Mouse (Mus musculus) neural tube, embryonic 13.5 days (tissue): ENCODE data around the gene Hmcn1. TPM values are rescaled to one million over a fixed set of nuclear protein-coding genes. Genes with fewer than 3 reads are reported as not detected.

ENCODE experiments used
- ATAC-seq: fragments of 200-750 bp; cut with Nextera tagmentation; 2 replicates; pipeline ENCODE4 v1.8.0; 2017; ENCODE audit warnings: low read depth, mild to moderate bottlenecking, moderate TSS enrichment, moderate library complexity
- H3K27ac ChIP-seq: fragments of 300-500 bp; sonication (generic); replicated peaks from 2 replicates; pipeline ENCODE4 v1.5.1; 2015; ENCODE audit warnings: moderate library complexity, mild to moderate bottlenecking, inconsistent platforms
- H3K27me3 ChIP-seq: fragments of 300-500 bp; sonication (generic); 2 replicates; pipeline ENCODE4 v1.6.1; 2015; ENCODE audit warnings: mild to moderate bottlenecking, inconsistent platforms
- H3K36me3 ChIP-seq: fragments of 300-500 bp; sonication (generic); 2 replicates; pipeline ENCODE4 v1.6.1; 2015; ENCODE audit warnings: mild to moderate bottlenecking, inconsistent platforms
- H3K4me1 ChIP-seq: fragments of 300-500 bp; sonication (generic); replicated peaks from 2 replicates; pipeline ENCODE4 v1.6.1; 2015; ENCODE audit warnings: inconsistent platforms
- H3K4me2 ChIP-seq: fragments of 300-500 bp; sonication (generic); 2 replicates; pipeline ENCODE4 v1.6.1; 2015; ENCODE audit warnings: inconsistent platforms, mild to moderate bottlenecking, moderate library complexity
- H3K4me3 ChIP-seq: fragments of 300-500 bp; sonication (generic); 2 replicates; pipeline ENCODE4 v1.5.1; 2015; ENCODE audit warnings: mild to moderate bottlenecking, inconsistent platforms
- H3K9ac ChIP-seq: fragments of 300-500 bp; sonication (generic); 2 replicates; pipeline ENCODE4 v1.6.1; 2015; ENCODE audit warnings: moderate library complexity, mild to moderate bottlenecking, inconsistent platforms
- H3K9me3 ChIP-seq: fragments of 300-500 bp; sonication (generic); 2 replicates; pipeline ENCODE4 v1.6.1; 2016; ENCODE audit warnings: inconsistent platforms
- WGBS: fragments of 180-500 bp; shearing (Covaris S2); methylation state at CpG from one replicate; pipeline ENCODE4 v1.1.7; 2015; 5-methylcytosine and 5-hydroxymethylcytosine counted together
- polyA plus RNA-seq: library from polyadenylated mRNA; unstranded; fragments of >200 nt; fragmentation: Nextera tagmentation; extraction: Ambion mirVana; gene quantifications from 2 replicates; pipeline ENCODE4 v1.2.1, GENCODE M21; 2015

Gene Hmcn1
- 2.5 and 4.7 TPM in 2 replicates for polyA plus RNA-seq

- ATAC-seq: peak; percentile 83
- H3K27ac ChIP-seq: peak within 1 kb of the TSS; percentile 49; the same call in 1 of the 2 replicates
- peaks cover 8% of the 10 kb centered on the region for H3K27me3 ChIP-seq
- peak within 1 kb of the TSS; percentile 70 for H3K9ac ChIP-seq
- no peaks in the 10 kb centered on the region for H3K36me3 ChIP-seq
- H3K4me3 ChIP-seq: peak within 1 kb of the TSS; percentile 51
- H3K4me1 ChIP-seq: peaks cover 30% of the 10 kb centered on the region
- H3K4me2 ChIP-seq: peak within 1 kb of the TSS; percentile 87
- under 1% methylated on average over 38 of the region's 38 CpGs for WGBS
- H3K9me3 ChIP-seq: peaks cover 7% of the 10 kb centered on the region; the same call in 1 of the 2 replicates
Measured at GRCm38 (mm10) chr1:150993162-150994064, at the start of gene Hmcn1. Hmcn1 (minus strand) TSS chr1:150993435.

- Histone ChIP-seq H3K4me2 (peak overlapping the region; percentile 4; the same call in 1 of the 2 replicates), H3K4me1 (0 out of 2 replicates have a peak, but pooled peaks cover 2% of the 10 kb centered on the region), H3K36me3 (no peaks in the 10 kb centered on the region), H3K9me3 (no peaks in the 10 kb centered on the region), H3K4me3 (no peak overlapping the region), H3K27ac (no peak overlapping the region), H3K9ac (no peak overlapping the region), H3K27me3 (no peaks in the 10 kb centered on the region)
- no peak for ATAC-seq
- WGBS: 49% methylated on average over 18 of the region's 18 CpGs
Measured at GRCm38 (mm10) chr1:151040945-151041649, 47.9 kb upstream of the Hmcn1 start.

- H3K4me3 ChIP-seq: no peak overlapping the region
- 63% methylated on average over 7 of the region's 7 CpGs for WGBS
- ATAC-seq: no peak
Measured at GRCm38 (mm10) chr1:151040290-151040689, 47.1 kb upstream of the Hmcn1 start.

GRCm38 (mm10) chr1:151039189-151039588 lies 46.0 kb upstream of the Hmcn1 start:
- no peak overlapping the region for H3K4me2 ChIP-seq
- H3K4me1 ChIP-seq: 0 out of 2 replicates have a peak, but pooled peaks cover 2% of the 10 kb centered on the region
- 82% methylated on average over 4 of the region's 4 CpGs for WGBS
- no peak for ATAC-seq
- H3K27me3 ChIP-seq: no peaks in the 10 kb centered on the region
- no peak overlapping the region for H3K4me3 ChIP-seq
- no peak overlapping the region for H3K9ac ChIP-seq
- no peaks in the 10 kb centered on the region for H3K9me3 ChIP-seq
- H3K36me3 ChIP-seq: no peaks in the 10 kb centered on the region
- no peak overlapping the region for H3K27ac ChIP-seq

More at GRCm38 (mm10) chr1:151040290-151040689, 47.1 kb upstream of the Hmcn1 start:
- Histone ChIP-seq H3K27ac (no peak overlapping the region), H3K9me3 (no peaks in the 10 kb centered on the region), H3K36me3 (no peaks in the 10 kb centered on the region), H3K4me2 (0 out of 2 replicates have a peak overlapping the region, but pooled peaks have one; percentile 4), H3K4me1 (0 out of 2 replicates have a peak, but pooled peaks cover 2% of the 10 kb centered on the region), H3K27me3 (no peaks in the 10 kb centered on the region), H3K9ac (no peak overlapping the region)

GRCm38 (mm10) chr1:151038566-151038965 lies 45.3 kb upstream of the Hmcn1 start:
- H3K4me1 ChIP-seq: 0 out of 2 replicates have a peak, but pooled peaks cover 2% of the 10 kb centered on the region
- no peak for ATAC-seq
- no peak overlapping the region for H3K9ac ChIP-seq
- 17% methylated on average over 8 of the region's 8 CpGs for WGBS
- no peak overlapping the region for H3K4me3 ChIP-seq
- H3K4me2 ChIP-seq: no peak overlapping the region
- H3K9me3 ChIP-seq: no peaks in the 10 kb centered on the region
- H3K36me3 ChIP-seq: no peaks in the 10 kb centered on the region
- no peak overlapping the region for H3K27ac ChIP-seq
- H3K27me3 ChIP-seq: no peaks in the 10 kb centered on the region

- Histone ChIP-seq H3K27ac (no peak overlapping the region), H3K27me3 (no peaks in the 10 kb centered on the region), H3K36me3 (no peaks in the 10 kb centered on the region), H3K4me2 (no peak overlapping the region), H3K9me3 (no peaks in the 10 kb centered on the region), H3K9ac (no peak overlapping the region), H3K4me3 (no peak overlapping the region), H3K4me1 (0 out of 2 replicates have a peak, but pooled peaks cover 2% of the 10 kb centered on the region)
- no peak for ATAC-seq
- 81% methylated on average over 15 of the region's 15 CpGs for WGBS
Measured at GRCm38 (mm10) chr1:151036405-151036985, 43.3 kb upstream of the Hmcn1 start.

- Histone ChIP-seq H3K4me3 (no peak overlapping the region), H3K9ac (no peak overlapping the region), H3K4me1 (0 out of 2 replicates have a peak, but pooled peaks cover 2% of the 10 kb centered on the region), H3K36me3 (no peaks in the 10 kb centered on the region), H3K27me3 (no peaks in the 10 kb centered on the region), H3K4me2 (no peak overlapping the region), H3K27ac (no peak overlapping the region), H3K9me3 (no peaks in the 10 kb centered on the region)
- no peak for ATAC-seq
- WGBS: 82% methylated on average over 3 of the region's 3 CpGs
Measured at GRCm38 (mm10) chr1:151035766-151036165, 42.5 kb upstream of the Hmcn1 start.

GRCm38 (mm10) chr1:151034993-151035592 lies 41.9 kb upstream of the Hmcn1 start:
- no peaks in the 10 kb centered on the region for H3K36me3 ChIP-seq
- no peaks in the 10 kb centered on the region for H3K27me3 ChIP-seq
- no peak overlapping the region for H3K4me3 ChIP-seq
- under 1% methylated on average over 5 of the region's 5 CpGs for WGBS
- 0 out of 2 replicates have a peak, but pooled peaks cover 2% of the 10 kb centered on the region for H3K4me1 ChIP-seq
- ATAC-seq: peak; percentile 72; the same call in 1 of the 2 replicates
- no peaks in the 10 kb centered on the region for H3K9me3 ChIP-seq
- no peak overlapping the region for H3K27ac ChIP-seq
- no peak overlapping the region for H3K9ac ChIP-seq
- H3K4me2 ChIP-seq: no peak overlapping the region

- no peak for ATAC-seq
- no peaks in the 10 kb centered on the region for H3K27me3 ChIP-seq
- H3K4me1 ChIP-seq: no peaks in the 10 kb centered on the region
- no peaks in the 10 kb centered on the region for H3K36me3 ChIP-seq
- no peak overlapping the region for H3K4me2 ChIP-seq
- H3K9ac ChIP-seq: no peak overlapping the region
- no peak overlapping the region for H3K4me3 ChIP-seq
- no peaks in the 10 kb centered on the region for H3K9me3 ChIP-seq
- no peak overlapping the region for H3K27ac ChIP-seq
Measured at GRCm38 (mm10) chr1:151033291-151033690, 40.1 kb upstream of the Hmcn1 start.

- Histone ChIP-seq H3K4me1 (no peaks in the 10 kb centered on the region), H3K4me2 (no peak overlapping the region), H3K27ac (no peak overlapping the region), H3K9me3 (no peaks in the 10 kb centered on the region), H3K36me3 (no peaks in the 10 kb centered on the region), H3K4me3 (no peak overlapping the region), H3K9ac (no peak overlapping the region), H3K27me3 (no peaks in the 10 kb centered on the region)
- no peak for ATAC-seq
- 93% methylated on average over 10 of the region's 10 CpGs for WGBS
Measured at GRCm38 (mm10) chr1:151031581-151031980, 38.3 kb upstream of the Hmcn1 start.

GRCm38 (mm10) chr1:151031086-151031485 lies 37.9 kb upstream of the Hmcn1 start:
- WGBS: 78% methylated on average over 8 of the region's 8 CpGs
- H3K27ac ChIP-seq: no peak overlapping the region
- H3K4me2 ChIP-seq: no peak overlapping the region

More at GRCm38 (mm10) chr1:151031086-151031485, 37.9 kb upstream of the Hmcn1 start:
- no peak overlapping the region for H3K4me3 ChIP-seq
- H3K27me3 ChIP-seq: no peaks in the 10 kb centered on the region
- no peak for ATAC-seq
- H3K9ac ChIP-seq: no peak overlapping the region
- no peaks in the 10 kb centered on the region for H3K9me3 ChIP-seq
- no peaks in the 10 kb centered on the region for H3K4me1 ChIP-seq
- H3K36me3 ChIP-seq: no peaks in the 10 kb centered on the region
